Mouse (Mus musculus): ENCODE measurements around the gene Parp1. TPM values are rescaled to one million over a fixed set of nuclear protein-coding genes. Genes with fewer than 3 reads are reported as not detected.

Parp1 gene
- 10 to 100 TPM; 71.1 to 84.3 (median 79.6) TPM for total RNA-seq (2022)

DNA sequence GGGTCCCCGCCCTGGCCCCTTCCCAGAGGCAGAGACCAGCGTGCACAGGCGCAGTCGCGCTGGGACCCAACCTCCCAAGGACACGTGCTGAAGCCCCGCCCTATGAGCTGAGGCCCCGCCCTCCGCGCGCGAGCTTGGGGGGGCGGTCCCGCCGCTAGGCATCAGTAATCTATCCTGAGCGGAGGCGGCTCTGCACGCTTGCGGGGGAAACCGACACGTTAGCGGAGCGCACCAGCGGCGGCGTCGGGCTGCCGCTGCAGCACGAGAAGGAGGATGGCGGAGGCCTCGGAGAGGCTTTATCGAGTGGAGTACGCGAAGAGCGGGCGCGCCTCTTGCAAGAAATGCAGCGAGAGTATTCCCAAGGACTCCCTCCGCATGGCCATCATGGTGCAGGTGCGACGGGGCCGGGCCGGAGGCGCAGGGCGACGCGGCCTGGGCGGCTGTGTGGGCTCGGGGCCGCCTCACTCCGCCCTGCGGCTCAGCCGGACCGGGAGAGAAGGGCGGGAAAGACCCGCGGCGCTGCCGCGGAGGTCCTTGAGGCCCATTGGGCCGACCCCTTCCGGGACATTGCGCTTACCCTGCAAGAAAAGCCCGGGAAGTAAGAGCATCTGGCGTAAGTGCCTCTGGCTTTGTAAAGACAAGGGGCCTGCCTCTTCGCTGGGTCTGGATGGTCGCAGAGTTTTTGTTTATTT, at the start of gene Parp1:
Parp1 (plus strand) TSS at position 164 of the 692 bp plus-strand sequence.
- peak; percentile 88 to 95 for DNase-seq (ENCODE audit: low spot score in 2 of 2)

DNA sequence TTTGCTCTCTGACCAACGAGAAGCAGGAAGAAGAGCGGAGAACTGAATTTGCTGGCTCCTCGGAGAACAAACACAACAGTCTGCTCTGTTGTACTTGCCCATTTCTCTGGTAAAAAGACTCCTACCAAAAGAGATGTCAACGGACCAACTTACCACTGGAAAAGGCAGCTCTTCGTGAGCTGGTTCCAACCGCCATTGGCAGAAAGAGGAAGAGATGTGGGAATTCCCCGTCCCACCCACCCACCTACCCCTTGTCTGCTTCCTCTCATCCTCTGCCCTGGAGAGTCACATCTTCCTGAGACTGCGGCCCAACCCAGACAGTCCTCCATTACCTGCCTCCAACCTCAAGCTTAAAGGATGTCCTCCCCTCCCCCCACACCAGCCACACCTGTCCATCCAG, 49.2 kb upstream of the Parp1 start:
- DNase-seq (ENCODE audit: low spot score in 2 of 2), result no peak

DNA sequence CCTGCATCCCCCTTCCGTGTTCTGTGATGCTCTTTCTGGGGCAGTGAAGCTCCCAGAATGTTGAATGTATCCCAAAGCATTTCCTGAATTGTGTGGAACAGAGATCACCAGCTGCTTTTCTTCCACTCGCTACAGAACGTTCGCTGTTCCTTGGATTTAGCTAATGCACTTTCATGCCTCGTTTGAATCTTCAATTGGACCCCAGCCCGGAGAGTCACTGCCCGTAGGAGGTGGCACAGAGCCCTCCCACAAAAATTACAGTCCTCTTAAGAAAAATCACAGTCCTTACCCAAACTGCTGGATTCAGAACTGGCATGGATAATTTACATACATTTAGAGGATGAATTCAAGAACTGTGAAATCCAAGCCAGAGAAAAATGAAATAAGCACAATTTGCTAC, 48.5 kb upstream of the Parp1 start:
- DNase-seq (ENCODE audit: low spot score in 2 of 2), result peak in 1 of 2 experiments; percentile 83

DNA sequence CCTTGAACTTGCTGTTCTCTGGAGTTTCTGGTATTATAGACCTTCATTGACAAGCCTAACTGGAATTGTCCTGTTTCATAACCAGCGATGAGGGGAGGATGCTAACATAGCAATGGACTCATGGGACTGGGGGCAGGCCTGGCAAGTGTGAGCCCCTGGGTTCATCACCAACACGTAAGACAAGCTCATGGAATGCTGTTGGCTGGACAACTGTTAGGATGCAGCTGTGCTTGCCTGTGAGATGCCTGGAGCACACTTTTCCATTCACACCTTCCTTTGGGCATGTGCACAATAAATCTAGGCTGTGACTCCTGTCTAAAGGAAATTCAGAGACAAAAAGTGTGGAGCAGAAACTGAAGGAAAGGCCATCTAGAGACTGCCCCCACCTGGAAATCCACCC, 45.4 kb upstream of the Parp1 start:
- DNase-seq (ENCODE audit: low spot score in 2 of 2), result no peak

DNA sequence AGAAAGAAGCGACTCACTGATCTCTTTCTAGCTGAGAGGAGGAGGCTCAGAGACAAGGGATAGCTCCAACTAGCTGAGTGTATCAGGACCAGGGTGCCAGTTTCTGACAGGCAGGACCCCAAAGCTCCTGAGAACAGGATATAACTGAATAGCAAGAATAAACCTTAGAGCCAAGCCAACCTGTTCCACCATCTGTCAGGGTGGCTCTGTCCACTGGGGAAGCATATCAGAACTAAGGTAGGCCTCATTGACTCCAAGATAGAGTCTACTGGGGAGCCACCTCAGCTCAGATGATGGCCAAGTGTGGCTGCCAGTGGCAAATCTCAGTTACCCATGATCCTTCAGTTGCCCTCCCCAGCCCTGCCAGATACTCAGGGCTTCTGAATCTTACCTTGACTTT, 43.4 kb upstream of the Parp1 start:
- no peak for DNase-seq (ENCODE audit: low spot score in 2 of 2)

DNA sequence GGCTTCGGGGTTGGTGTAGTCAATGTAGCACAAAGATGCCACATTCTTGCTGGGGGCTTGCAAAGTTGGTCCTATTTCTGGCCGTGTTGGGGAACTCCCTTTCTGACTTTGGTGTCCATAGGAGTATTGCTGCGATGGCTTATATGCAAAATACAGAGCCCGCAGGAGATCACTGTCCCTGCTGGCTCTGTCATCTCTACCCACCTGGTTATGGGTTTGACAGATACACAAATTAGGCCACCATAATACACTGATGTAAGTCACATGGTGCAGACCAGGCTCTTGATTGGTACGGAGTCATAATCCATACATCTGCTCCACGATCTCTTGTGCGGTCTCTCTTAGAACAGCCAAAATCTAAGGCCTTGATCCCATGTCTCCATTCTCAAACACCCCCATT, 38.9 kb upstream of the Parp1 start:
- DNase-seq (ENCODE audit: low spot score in 2 of 2), result no peak

DNA sequence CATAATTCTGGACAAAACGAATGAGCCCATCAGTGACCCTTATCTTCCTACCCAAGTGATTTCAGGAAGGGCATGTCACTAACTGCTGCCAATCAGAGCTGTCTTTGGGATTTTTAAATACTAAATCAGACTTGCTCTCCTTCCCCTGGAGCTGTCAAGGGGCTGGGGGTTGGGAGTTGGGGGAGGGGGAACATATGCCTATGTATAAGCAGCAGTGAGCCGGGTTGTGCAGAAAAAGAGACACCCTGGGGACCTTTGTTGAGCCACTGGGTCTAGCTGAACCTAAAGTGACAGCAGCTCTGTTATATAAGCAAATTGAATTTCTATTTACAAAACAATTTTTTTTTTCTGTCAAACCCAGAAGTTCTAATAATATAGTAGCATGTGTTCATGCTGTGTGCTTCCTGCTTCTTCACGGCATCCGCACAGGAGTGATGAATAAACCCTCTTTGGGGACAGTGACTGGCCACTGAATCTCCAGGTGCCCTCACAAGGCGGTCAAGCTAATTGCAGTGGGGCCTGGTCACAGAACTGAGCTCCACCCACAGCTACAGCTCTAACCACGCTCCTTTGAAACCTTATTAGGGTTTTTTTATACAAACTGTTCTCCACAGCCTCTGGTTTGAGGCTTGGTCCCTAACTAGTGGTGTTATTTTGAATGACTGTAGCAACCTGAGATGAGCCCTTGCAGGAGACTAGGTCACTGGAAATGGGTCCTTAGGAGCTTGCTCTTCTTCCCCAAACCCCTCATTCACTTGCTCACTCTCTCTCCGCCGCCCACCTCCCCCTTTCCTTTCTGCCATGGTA, 38.1 kb upstream of the Parp1 start:
- DNase-seq (ENCODE audit: low spot score in 2 of 2), result no peak

DNA sequence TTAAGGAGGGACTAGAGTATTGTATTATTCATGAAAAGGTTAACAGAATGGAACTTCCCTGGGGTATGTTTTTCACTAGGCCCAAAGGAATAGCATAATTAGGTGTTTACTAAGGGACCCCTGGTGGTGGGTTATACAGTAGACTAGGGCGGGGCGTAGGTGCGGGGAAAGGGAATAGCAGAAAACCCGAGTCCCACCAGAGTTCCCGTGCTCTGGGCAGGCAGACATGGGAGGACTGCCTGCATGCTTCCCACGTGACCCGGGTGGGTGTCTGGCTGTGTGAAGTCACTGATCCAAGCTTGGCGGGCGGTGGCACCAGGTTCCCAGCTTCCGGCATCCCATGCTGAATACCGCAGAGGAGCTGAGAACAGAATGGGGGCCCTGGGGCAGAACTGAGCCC, 36.1 kb upstream of the Parp1 start:
- DNase-seq (ENCODE audit: low spot score in 2 of 2), result no peak

DNA sequence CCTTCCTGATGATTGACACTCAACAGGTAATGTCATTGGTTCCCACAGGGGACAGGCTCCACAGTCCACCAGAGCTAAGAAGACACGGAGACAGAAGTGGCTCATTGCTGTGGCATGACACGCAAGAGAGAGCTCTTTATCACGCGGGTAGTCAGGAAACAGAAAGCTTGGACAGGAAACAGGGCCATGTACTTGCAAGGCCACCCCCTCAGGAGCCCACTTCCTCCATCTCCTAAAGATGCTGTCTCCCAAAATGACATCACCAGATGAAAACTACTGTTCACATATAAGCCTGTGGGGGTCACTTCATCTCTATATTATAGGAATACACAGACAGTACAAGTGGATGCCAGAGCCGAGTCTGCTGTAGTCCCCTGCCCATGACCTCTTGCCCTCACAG, 32.0 kb upstream of the Parp1 start:
- DNase-seq (ENCODE audit: low spot score in 2 of 2), result no peak

DNA sequence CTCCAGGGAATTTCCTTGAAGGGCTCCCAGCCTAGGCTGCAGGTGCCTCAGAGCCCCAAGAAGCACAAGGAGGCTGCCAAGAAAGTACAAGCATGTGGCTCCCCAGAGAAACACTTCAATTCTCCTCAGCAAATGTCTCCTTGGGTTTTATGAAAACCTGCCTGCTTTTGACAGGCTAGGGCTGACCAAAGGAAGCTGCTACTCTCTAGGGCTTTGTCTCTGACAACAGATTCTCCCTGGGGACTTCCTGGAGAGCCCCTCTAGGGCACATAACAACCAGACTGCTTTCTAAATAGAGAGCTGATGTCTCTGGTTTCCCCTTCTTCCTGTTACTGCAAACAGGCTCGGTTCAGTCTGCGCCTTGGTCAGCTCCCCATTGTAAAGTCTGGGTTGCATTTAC, 27.5 kb upstream of the Parp1 start:
- no peak for DNase-seq (ENCODE audit: low spot score in 2 of 2)

DNA sequence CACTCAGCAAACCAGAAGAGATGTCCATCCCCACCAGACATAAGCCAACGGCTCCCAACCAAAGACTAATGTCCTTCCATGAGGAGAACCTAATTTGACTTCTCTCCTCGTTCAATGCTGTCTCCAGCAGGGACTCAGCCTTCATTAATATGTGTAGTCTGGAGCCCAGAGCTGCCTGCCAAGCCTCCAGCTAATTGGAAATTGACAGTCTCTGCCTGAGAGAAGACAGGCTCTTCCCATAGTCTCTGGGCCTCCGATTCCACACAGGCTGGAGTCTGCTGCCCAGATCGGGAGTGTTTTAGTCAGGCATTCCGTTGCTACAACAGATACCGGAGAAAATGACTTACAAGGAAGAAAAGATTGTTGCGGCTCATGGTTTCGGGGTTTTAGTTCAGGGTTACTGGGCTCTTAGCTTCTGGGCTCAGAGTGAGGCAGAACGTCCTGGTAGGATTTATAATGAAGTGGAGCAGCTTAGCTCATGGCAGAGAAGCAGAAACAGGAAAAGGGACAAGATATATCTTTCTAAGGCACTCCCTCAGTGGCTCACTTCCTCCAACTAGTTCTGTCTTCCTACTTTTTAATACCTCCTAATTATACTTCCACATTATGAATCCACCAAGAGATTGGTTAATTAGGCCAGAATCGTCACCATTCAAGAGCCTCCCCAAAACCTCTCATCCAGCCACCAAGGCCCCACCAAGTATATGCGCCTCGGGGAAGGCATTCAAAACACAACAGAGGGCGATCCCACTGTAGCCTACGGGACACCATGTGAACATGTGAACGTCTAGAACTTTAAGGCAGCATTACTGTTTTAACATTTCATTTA, 26.6 kb upstream of the Parp1 start:
- DNase-seq (ENCODE audit: low spot score in 2 of 2), result no peak

DNA sequence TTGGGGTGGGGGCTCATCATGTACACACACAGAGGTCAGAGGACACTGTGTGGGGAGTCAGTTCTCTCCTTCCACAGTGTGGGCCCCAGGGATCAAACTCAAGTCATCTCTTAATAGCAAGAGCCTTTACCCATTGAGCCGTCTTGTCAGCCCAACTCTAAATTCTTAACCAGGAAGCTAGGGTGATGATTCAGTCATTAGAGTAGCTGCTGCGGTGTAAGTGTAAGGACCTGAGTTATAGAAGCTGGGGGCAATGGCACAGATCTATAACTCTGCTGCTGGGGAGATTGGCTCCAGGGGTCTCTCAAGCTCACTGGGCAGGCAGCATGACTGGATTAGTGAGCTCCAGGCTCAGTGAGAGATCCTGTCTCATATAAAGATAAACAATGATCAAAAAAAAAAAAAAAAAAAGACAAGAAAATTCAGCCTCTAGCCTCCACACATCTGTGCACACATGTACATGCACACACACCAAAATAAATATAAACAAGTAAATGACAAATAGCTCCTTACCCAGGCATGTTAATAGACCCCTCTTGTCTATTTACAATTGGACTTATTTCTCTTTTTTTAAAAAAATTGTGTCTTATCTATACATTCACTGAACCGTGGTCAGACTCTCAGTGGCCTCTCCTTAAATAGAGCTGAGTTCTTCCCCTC, 25.9 kb upstream of the Parp1 start:
- DNase-seq (ENCODE audit: low spot score in 2 of 2), result no peak

DNA sequence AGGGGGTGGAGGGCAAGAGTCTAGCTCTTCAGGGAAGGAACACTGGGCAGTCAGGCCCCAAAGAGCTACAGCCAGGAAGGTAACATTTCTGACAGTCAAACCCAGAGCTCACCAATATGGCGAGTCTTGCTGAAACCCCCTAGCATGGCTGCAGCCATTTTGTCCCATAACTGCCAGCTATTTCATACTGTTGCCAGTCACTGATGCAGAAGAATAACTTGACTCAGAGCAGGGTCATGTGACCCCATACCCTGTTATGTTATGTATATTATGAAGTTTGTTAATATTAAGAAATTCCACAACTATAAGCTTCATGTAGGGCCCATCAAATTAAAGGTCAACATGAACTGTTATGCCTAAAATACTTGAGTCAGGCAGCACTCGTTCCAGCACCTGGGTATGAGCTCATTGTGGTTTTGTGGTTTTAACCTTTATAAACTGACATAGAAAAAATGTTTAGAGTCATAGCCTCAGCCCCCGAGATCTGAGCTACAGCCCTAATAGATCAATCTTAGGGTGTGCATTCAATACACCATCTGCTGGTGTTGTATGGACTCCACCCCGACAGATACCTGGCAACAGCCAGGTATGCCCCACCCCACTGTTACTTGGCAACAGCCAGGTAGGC, 22.7 kb upstream of the Parp1 start:
- no peak for DNase-seq (ENCODE audit: low spot score in 2 of 2)

DNA sequence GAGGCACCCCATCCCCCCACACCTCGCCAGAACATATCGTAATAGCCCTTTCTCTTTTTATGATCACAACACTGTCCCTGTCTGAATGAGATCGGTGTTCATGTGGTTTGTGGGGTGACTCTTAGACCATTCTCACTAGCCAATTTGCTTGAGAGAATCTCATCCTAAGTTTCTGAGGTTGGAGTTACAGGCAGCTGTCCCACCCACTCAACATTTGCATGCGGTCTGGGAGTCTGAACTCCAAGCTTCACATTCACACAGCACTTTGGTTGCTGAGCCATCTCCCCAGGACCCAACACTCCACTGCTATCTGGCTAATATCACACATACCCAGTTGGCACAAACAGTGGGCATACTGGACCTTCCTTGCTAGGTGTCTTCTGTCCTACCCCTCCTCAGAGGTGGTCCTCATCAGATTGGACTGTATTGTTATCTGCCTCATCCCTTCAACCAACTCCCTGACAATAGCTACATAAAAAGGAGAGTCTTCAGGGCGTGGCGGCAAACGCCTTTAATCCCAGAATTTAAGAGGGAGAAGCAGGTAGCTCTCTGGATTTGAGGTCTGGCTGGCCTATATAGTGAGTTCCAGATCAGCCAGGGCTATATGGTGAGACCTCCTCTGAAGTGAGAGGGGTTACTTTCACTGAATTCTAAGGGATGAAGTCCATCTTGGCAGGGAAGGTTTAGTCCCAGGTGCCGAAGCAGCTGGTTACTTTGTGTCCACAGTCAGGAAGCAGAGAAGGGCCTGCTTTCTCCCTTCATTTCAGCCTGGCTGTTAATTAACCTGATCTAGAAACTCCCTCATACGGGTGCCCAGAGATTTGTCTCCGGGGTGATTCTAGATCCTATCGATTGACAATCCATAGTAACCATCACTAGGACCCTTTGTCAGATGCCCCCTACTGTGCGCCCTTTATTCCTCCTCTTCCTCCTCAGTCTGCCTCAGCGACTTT, 21.6 kb upstream of the Parp1 start:
- no peak for DNase-seq (ENCODE audit: low spot score in 2 of 2)

DNA sequence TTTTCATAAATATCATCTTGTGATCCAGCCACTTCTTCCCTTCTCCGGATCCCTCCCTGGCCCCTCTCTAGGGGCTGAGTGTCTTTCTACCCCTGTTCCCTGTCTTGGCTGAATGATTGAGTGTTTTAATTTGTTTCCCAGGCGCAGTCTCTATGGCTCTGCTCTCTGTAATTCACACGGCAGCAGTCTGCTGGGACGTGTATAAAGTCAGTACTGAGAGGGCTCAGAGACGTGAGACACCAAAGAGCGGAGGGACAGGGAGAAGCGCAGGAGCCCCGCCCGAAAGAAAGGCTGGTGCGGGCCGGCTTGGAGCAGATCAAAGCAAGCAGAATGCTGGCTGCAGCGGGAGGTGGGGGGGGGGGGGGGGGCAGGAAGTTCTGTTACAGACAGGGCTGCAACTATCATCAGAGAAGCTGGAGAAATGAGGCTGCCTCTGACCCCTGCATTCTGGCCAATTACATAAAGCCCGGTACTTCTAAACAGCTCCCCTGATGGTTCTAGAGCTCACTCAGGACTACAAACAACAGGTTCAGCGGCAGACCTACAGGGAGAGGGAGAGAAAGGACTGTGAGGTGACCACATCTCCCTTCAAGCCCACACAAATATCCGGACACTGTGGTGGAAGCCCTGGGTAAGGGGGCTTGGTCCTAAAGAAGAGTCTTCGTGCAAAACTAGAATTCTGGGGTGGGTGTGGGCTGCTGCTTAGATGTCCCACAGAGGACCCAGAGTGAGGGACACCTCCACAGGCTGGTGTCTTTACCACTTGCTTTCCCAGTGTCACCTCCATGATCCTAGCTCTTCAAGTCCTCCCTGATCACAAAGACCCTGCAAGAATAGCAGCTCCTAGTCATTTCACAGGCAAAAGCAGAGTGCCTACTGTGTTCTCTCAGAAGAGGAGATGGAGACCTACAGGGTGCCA, 20.7 kb upstream of the Parp1 start:
- DNase-seq (ENCODE audit: low spot score in 2 of 2), result no peak

DNA sequence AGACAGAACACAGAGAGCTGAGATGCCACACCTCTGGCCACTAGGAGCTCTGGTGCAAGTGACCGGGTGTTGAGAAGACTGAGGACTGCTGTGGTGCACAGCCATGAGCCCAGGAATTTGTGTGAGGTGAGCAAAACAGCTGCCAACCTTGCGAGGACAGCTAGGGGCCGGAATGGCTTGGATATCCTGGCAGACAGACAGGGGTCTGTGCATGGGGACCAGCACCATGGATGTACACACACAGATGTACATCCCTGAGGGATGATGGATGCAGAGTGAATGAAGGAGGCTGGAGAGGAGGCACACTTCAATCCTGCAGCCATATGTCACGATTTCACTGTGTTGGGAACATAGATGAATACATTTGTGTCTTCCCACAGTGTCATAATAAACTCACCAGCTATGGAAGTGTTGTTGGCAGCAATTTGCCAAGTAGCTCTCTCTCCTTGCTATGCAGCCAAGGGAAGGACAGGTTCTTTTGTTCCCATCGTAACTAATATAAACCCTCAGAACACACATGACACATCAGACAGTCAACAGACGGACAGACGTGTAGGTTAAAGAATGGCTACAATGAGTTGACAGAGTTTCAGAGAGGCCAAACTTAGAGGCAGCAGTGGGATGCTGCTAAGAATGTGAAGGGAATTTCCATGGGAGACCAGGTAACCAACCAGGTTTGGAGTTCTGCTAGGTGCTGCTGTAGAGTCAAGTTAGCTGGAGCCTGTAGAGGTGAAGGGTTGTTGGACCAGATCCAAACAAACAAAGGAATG, 19.0 kb upstream of the Parp1 start:
- peak in 1 of 2 experiments; percentile 46 for DNase-seq (ENCODE audit: low spot score in 2 of 2)

DNA sequence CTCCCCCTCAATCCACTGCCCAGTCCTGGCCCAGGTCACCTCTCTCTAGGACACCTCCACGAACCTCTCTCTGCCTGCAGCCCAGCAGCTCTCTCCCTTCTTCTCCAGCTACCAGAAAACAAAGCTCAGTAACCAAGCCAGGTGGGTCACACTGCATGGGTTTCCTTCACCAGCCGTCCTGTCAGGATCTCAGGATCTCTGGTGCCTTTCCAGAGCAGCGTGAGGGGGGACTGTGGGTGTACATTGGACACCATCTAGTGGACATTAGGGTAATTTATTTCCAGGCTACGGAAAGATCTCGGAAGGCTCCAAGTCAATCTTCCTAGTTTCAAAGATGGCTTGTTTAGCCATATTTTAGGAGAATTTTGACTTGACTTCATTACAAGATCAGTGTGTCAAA, 18.0 kb upstream of the Parp1 start:
- no peak for DNase-seq (ENCODE audit: low spot score in 2 of 2)

DNA sequence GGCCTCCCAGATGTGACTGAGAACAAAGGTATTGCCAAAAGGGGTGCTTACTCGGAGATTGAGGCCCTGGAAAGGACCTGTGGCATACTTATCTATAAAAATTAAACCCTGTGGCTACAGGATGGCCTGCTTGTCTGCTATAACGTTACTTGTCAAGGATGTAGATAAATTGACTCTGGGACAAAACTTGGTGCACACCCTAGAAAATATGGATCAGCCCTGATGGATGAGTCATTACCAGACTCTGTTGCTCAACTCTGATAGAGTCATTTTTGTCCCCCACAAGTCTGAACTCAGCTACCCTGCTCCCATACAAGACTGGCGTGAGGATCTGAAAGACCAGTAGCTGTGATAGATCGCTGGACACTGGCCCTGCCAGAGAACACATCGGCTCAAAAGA, 11.8 kb upstream of the Parp1 start:
- no peak for DNase-seq (ENCODE audit: low spot score in 2 of 2)

All from left cerebral cortex, adult 8-10 months (tissue).